In genomic region chr17:71769564-71769963, GRCm38 (mm10) we compare ENCODE assay signal across 20 mouse cellular contexts. TPM values are rescaled to one million over a fixed set of nuclear protein-coding genes. Genes with fewer than 3 reads are reported as not detected.
DNase-seq lines count a peak whose midpoint lies in the region; ATAC-seq and TF ChIP-seq lines count a peak whose summit lies in the region.
"Had no signal": no experiment of that assay in that cellular context is flagged by ENCODE, and none has a peak within 500 bp of the region (broad histone marks: within the 10 kb centered on the region; RNA-seq: fewer than 3 reads in every experiment).

No protein-coding gene starts in this region.

- 0 out of 2 replicates have a peak overlapping the region, but pooled peaks have one; percentile 5 for H3K27ac ChIP-seq in forebrain, embryonic 12.5 days
- H3K27ac ChIP-seq in hindbrain, embryonic 15.5 days (replicated peaks), result no peak overlapping the region
- H3K27ac ChIP-seq in midbrain, postnatal 0 days (ENCODE audit: low read depth, low read length), result no peak overlapping the region
- H3K27ac ChIP-seq: heart, embryonic 15.5 days; left cerebral cortex, adult 2 months had no signal

- H3K4me1 ChIP-seq in forebrain, embryonic 12.5 days, result peaks cover 11% of the 10 kb centered on the region
- H3K4me1 ChIP-seq in hindbrain, embryonic 15.5 days (replicated peaks), result 0 out of 2 replicates have a peak, but pooled peaks cover 5% of the 10 kb centered on the region
- no peaks in the 10 kb centered on the region for H3K4me1 ChIP-seq in midbrain, postnatal 0 days (ENCODE audit: insufficient read depth, low read length)
- H3K4me1 ChIP-seq: heart, embryonic 15.5 days had no signal

- no peaks in the 10 kb centered on the region for H3K9me3 ChIP-seq in forebrain, embryonic 12.5 days
- H3K9me3 ChIP-seq in hindbrain, embryonic 15.5 days, result no peaks in the 10 kb centered on the region
- H3K9me3 ChIP-seq in midbrain, postnatal 0 days (ENCODE audit: low read length), result no peaks in the 10 kb centered on the region
- H3K9me3 ChIP-seq: heart, embryonic 15.5 days had no signal

- no peak for TF ChIP-seq CTCF in midbrain, postnatal 0 days (IDR thresholded peaks at IDR 0.05)

- no peak overlapping the region for H3K9ac ChIP-seq in forebrain, embryonic 12.5 days
- H3K9ac ChIP-seq in hindbrain, embryonic 15.5 days, result no peak overlapping the region
- H3K9ac ChIP-seq in midbrain, postnatal 0 days (replicated peaks; ENCODE audit: low read length, poor library complexity, severe bottlenecking), result no peak overlapping the region
- H3K9ac ChIP-seq: heart, embryonic 15.5 days had no signal

- intact Hi-C loops in left cerebral cortex, postnatal 14 days (cut with DNase I), result no loop called here

- no peaks in the 10 kb centered on the region for H3K36me3 ChIP-seq in forebrain, embryonic 12.5 days (replicated peaks)
- no peaks in the 10 kb centered on the region for H3K36me3 ChIP-seq in hindbrain, embryonic 15.5 days
- H3K36me3 ChIP-seq in midbrain, postnatal 0 days (ENCODE audit: insufficient read depth, low read length), result no peaks in the 10 kb centered on the region
- H3K36me3 ChIP-seq: heart, embryonic 15.5 days had no signal

- no peak overlapping the region for H3K4me3 ChIP-seq in forebrain, embryonic 12.5 days (replicated peaks)
- no peak overlapping the region for H3K4me3 ChIP-seq in hindbrain, embryonic 15.5 days
- H3K4me3 ChIP-seq in midbrain, postnatal 0 days (ENCODE audit: low read depth, low read length), result no peak overlapping the region
- H3K4me3 ChIP-seq: heart, embryonic 15.5 days; left cerebral cortex, adult 2 months had no signal

- peak; percentile 66 for DNase-seq in embryo, embryonic 10.5 days (ENCODE audit: low spot score)
- DNase-seq in midbrain, postnatal 0 days (ENCODE audit: low spot score), result peak; percentile 62
- DNase-seq in thymus, adult 18-20 months, result no peak
- DNase-seq in spleen, postnatal 10 days (ENCODE audit: low spot score in 2 of 2), result no peak
- no peak for DNase-seq in thymus, postnatal 10 days (ENCODE audit: low spot score in 2 of 2)
- no peak for DNase-seq in left cerebral cortex, postnatal 14 days (ENCODE audit: low spot score in 2 of 2)
- DNase-seq: adrenal gland, postnatal 14 days; gastrocnemius, postnatal 25 days; kidney, postnatal 25 days had no signal

- WGBS in forebrain, embryonic 12.5 days, result 6% methylated on average over 6 of the region's 6 CpGs
- 9% methylated on average over 6 of the region's 6 CpGs for WGBS in hindbrain, embryonic 15.5 days
- WGBS in midbrain, postnatal 0 days, result 12% methylated on average over 6 of the region's 6 CpGs

- H3K4me2 ChIP-seq in forebrain, embryonic 12.5 days, result peak overlapping the region; percentile 27
- H3K4me2 ChIP-seq in hindbrain, embryonic 15.5 days, result peak overlapping the region; percentile 24; the same call in 1 of the 2 replicates
- H3K4me2 ChIP-seq in midbrain, postnatal 0 days (ENCODE audit: low read depth, low read length, poor library complexity, severe bottlenecking), result no peak overlapping the region
- H3K4me2 ChIP-seq: heart, embryonic 15.5 days had no signal

- H3K27me3 ChIP-seq in forebrain, embryonic 12.5 days, result no peaks in the 10 kb centered on the region
- no peaks in the 10 kb centered on the region for H3K27me3 ChIP-seq in hindbrain, embryonic 15.5 days
- no peaks in the 10 kb centered on the region for H3K27me3 ChIP-seq in midbrain, postnatal 0 days (ENCODE audit: insufficient read depth, low read length)
- H3K27me3 ChIP-seq: heart, embryonic 15.5 days had no signal

- peak; percentile 33; the same call in 1 of the 2 replicates for ATAC-seq in forebrain, embryonic 12.5 days (ENCODE audit: low FRiP score)
- no peak for ATAC-seq in hindbrain, embryonic 15.5 days (ENCODE audit: low FRiP score, low read depth)
- ATAC-seq in midbrain, postnatal 0 days (ENCODE audit: low FRiP score), result no peak
- ATAC-seq: intestine, embryonic 16.5 days; Patski had no signal

RNA-seq across cellular contexts. Expression of gene Clip4, which starts 1.3 kb away (rescaled TPM):
- 7.6 and 8.9 TPM in 2 replicates for polyA plus RNA-seq in forebrain, embryonic 12.5 days (2016; fragmentation: Nextera tagmentation; extraction: Ambion mirVana)
- 14.4 and 16.2 TPM in 2 replicates for polyA plus RNA-seq in hindbrain, embryonic 15.5 days (2015; fragmentation: Nextera tagmentation; extraction: Ambion mirVana)
- total RNA-seq in midbrain, postnatal 0 days (2014; rRNA removed), result 15.8 and 28.4 TPM in 2 replicates
- 16.4 and 16.9 TPM in 2 replicates for polyA plus RNA-seq in midbrain, postnatal 0 days (2015; fragmentation: Nextera tagmentation; extraction: Ambion mirVana)
- total RNA-seq in left cerebral cortex, postnatal 14 days (2021), result 10 to 100 TPM; 53.4 to 54.2 TPM

RNA-seq across cellular contexts. Expression of gene Pcare, which starts 16.9 kb away (rescaled TPM):
- polyA plus RNA-seq in forebrain, embryonic 12.5 days (2016; fragmentation: Nextera tagmentation; extraction: Ambion mirVana), result not detected in 2 replicates
- not detected in 2 replicates for polyA plus RNA-seq in hindbrain, embryonic 15.5 days (2015; fragmentation: Nextera tagmentation; extraction: Ambion mirVana)
- 0.11 TPM in 1 of 2 replicates, not detected in the other for total RNA-seq in midbrain, postnatal 0 days (2014; rRNA removed)
- not detected in 2 replicates for polyA plus RNA-seq in midbrain, postnatal 0 days (2015; fragmentation: Nextera tagmentation; extraction: Ambion mirVana)
- total RNA-seq in left cerebral cortex, postnatal 14 days (2021), result under 1 TPM; 0.34 to 0.40 TPM
- total RNA-seq: adrenal gland, postnatal 14 days; liver, adult 2 months; megakaryocyte-erythroid progenitor cell, adult 5-6 weeks had no signal
- polyA plus RNA-seq: intestine, embryonic 16.5 days; liver, adult 2 months; lung, embryonic 16.5 days; Patski; small intestine, adult 2 months; stomach, embryonic 16.5 days had no signal

Comparison
In these comparisons a context has a peak if more than half of its experiments do, and no peak if none do; other contexts are left out.
1. DNase-seq: peak in embryo, embryonic 10.5 days (single experiment) and midbrain, postnatal 0 days (single experiment); none in thymus, adult 18-20 months (0 of 2), spleen, postnatal 10 days (0 of 2), thymus, postnatal 10 days (0 of 2) and left cerebral cortex, postnatal 14 days (0 of 2).